Mouse (Mus musculus) liver, embryonic 14.5 days (tissue): ENCODE measurements around the gene Acsbg2. TPM values are rescaled to one million over a fixed set of nuclear protein-coding genes. Genes with fewer than 3 reads are reported as not detected.

ENCODE experiments used
- ATAC-seq: fragments of 200-750 bp; cut with Nextera tagmentation; 2 replicates; pipeline ENCODE4 v1.8.0; 2017; ENCODE audit warnings: moderate number of reproducible peaks, mild to moderate bottlenecking, moderate library complexity; ENCODE audit not compliant: insufficient read depth
- DNase-seq, 3 experiments: peaks; one replicate each; pipeline ENCODE4 v3.0.0-alpha.2; 2012 to 2013; ENCODE audit warnings: low read depth in 3 of 3, low spot score in 3 of 3
- H3K27ac ChIP-seq: fragments of 300-500 bp; sonication (generic); 2 replicates; pipeline ENCODE4 v1.5.1; 2014; ENCODE audit warnings: moderate library complexity, mild to moderate bottlenecking, control low read depth, inconsistent platforms
- H3K27me3 ChIP-seq: fragments of 300-500 bp; sonication (generic); 2 replicates; pipeline ENCODE4 v1.6.1; 2014; ENCODE audit warnings: mild to moderate bottlenecking, low read length, moderate library complexity; ENCODE audit not compliant: control insufficient read depth, insufficient read depth
- H3K36me3 ChIP-seq: fragments of 300-500 bp; sonication (generic); replicated peaks from 2 replicates; pipeline ENCODE4 v1.6.1; 2014; ENCODE audit warnings: low read depth; ENCODE audit not compliant: control insufficient read depth, insufficient read depth
- H3K4me1 ChIP-seq, 2 experiments: fragments of 200-500 bp in 1 of 2; fragments of 300-500 bp in 1 of 2; sonication (generic) in 1 of 2; replicated peaks; 2 replicates each; pipeline ENCODE4 v1.6.1; 2012 to 2014; ENCODE audit warnings: antibody characterized with exemption in 1 of 2, inconsistent platforms in 1 of 2, low read length in 1 of 2; ENCODE audit not compliant: control insufficient read depth in 2 of 2, insufficient read depth in 2 of 2
- H3K4me2 ChIP-seq: fragments of 300-500 bp; sonication (generic); 2 replicates; pipeline ENCODE4 v1.6.1; 2014; ENCODE audit warnings: low read depth, mild to moderate bottlenecking, control low read depth, moderate library complexity
- H3K4me3 ChIP-seq, 2 experiments: fragments of 200-500 bp in 1 of 2; fragments of 300-500 bp in 1 of 2; sonication (generic) in 1 of 2; 2 replicates each; pipeline ENCODE4 v1.5.1; 2012 to 2014; ENCODE audit warnings: low read depth in 2 of 2, low read length in 2 of 2, mild to moderate bottlenecking in 2 of 2, control low read depth in 1 of 2, inconsistent platforms in 1 of 2, moderate library complexity in 1 of 2; ENCODE audit not compliant: insufficient read depth in 1 of 2
- H3K9ac ChIP-seq: fragments of 300-500 bp; sonication (generic); replicated peaks from 2 replicates; pipeline ENCODE4 v1.6.1; 2014; ENCODE audit warnings: mild to moderate bottlenecking, control low read depth, moderate library complexity
- H3K9me3 ChIP-seq: fragments of 300-500 bp; sonication (generic); 2 replicates; pipeline ENCODE4 v1.6.1; 2016; ENCODE audit warnings: low read length, mixed read lengths; ENCODE audit not compliant: control insufficient read depth
- CTCF ChIP-seq: IDR thresholded peaks from 2 replicates; pipeline ENCODE4 v1.5.1; 2016; ENCODE audit warnings: antibody characterized with exemption, low read depth, control low read depth
- EP300 ChIP-seq: IDR thresholded peaks from 2 replicates; pipeline ENCODE4 v1.6.1; 2016; ENCODE audit warnings: antibody characterized with exemption, low read depth
- WGBS: fragments of 180-500 bp; shearing (Covaris S2); extraction: QIAGEN DNeasy Blood & Tissue Kit; methylation state at CpG from one replicate; pipeline ENCODE4 v1.1.7; 2014; ENCODE audit not compliant: insufficient replicate concordance; 5-methylcytosine and 5-hydroxymethylcytosine counted together
- polyA plus RNA-seq, 2 experiments: library from polyadenylated mRNA; depleted of rRNA in 1 of 2; stranded (reverse) in 1 of 2; unstranded in 1 of 2; fragments of >200 nt; fragmentation: Nextera tagmentation in 1 of 2; extraction: Ambion mirVana in 1 of 2; gene quantifications; 2 replicates each; pipeline versions ENCODE4 v1.2.1 to v1.2.3; 2012 to 2014

The Acsbg2 gene
- polyA plus RNA-seq, 2 experiments, result not detected

DNA sequence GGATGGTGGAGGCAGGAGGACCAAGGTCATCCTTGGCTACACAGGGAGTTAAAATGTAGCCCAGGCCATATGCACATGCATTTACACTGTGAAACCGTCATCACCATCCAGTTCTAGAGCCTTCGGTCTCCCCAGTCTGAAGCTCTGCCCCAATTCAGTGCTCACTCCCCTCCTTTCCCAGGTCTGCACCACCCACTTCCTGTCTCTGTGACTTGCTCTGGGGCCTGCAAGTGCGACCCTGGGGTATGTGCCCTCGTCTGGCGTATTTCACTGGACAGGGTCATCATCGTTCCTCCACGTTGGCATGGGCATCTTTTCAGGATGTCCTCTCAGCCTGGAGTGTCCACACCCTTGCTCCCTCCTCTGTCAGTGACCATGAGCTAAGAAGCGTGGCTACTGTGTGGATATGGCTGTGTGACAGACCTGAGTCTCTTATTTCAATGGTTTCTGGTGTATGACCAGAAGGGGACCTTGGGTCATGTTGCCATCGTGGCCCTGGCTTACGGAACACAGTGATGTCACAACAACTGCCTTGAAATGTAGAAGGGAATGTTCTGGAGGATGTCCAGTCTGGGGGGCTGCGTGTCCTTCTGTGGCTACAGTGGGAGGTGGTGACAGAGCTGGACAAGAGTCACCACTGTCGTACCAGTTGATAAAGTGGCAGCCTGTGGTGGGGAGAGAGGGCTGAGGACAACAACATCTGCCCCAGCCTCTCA, 847 bp upstream of the Acsbg2 start, which contains the start of gene 1700061G19Rik:
Gene 1700061G19Rik (plus strand): TSS at position 542 of the 716 bp plus-strand sequence.
- ATAC-seq (no peak), DNase-seq (no peak)
- Histone ChIP-seq H3K27me3 (no peaks in the 10 kb centered on the region), H3K4me3 (no peak within 1 kb of the TSS), H3K4me2 (no peak within 1 kb of the TSS), H3K4me1 (no peaks in the 10 kb centered on the region), H3K36me3 (no peaks in the 10 kb centered on the region), H3K27ac (no peak within 1 kb of the TSS), H3K9me3 (no peaks in the 10 kb centered on the region), H3K9ac (no peak within 1 kb of the TSS)
- TF ChIP-seq EP300 (no peak), CTCF (no peak)
- WGBS, result 53% methylated on average over 12 of the region's 12 CpGs

DNA sequence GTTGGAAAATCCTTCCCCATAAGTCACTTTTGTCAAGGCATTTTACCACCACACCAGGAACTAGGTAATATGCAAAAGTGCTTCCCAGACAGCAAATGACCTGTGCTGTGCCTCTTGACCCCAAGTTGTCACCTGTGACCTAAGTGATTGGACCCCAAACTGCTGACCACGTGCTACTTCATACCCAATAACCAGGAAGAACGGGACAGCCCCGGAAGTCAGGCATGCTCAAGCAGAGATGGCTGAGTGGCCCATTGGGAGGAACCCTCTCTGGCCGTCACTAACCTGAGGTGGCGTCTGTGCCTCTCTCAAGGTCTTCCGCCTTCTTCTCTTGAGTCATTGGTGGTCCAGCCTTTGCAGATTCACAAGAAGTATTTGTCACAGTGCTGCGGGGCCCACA, 1.7 kb downstream of the Acsbg2 start:
- Histone ChIP-seq H3K4me3 (no peak overlapping the region), H3K4me2 (no peak overlapping the region), H3K36me3 (no peaks in the 10 kb centered on the region), H3K27me3 (no peaks in the 10 kb centered on the region), H3K9ac (no peak overlapping the region), H3K27ac (no peak overlapping the region), H3K9me3 (no peaks in the 10 kb centered on the region), H3K4me1 (no peaks in the 10 kb centered on the region)
- DNase-seq (no peak), ATAC-seq (no peak)
- TF ChIP-seq EP300 (no peak), CTCF (no peak)
- 61% methylated on average over 7 of the region's 7 CpGs for WGBS

DNA sequence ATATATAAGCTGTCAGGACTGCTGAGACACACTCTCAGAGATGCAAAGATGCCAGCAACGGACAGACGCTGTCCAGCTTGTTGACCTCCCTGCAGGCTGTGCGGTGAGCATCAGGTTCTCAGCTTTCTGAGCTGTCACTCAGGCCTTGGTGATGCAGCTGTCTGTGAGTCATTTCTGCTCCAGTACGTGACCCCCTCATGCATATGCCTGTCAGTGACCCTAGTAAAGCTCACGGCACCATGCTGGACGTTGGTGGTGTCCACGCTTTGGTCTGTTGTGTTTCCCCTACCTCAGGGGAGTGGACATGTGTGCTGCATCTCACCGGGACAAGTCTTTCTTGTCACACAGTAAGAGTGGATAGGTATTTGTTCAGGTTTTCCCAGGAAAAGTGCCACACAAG, 2.5 kb downstream of the Acsbg2 start:
- no peaks in the 10 kb centered on the region for H3K36me3 ChIP-seq
- H3K27me3 ChIP-seq, result no peaks in the 10 kb centered on the region
- no peak for DNase-seq
- H3K27ac ChIP-seq, result no peak overlapping the region
- no peak for TF ChIP-seq CTCF
- TF ChIP-seq EP300, result no peak
- no peak overlapping the region for H3K4me3 ChIP-seq
- no peak for ATAC-seq
- 69% methylated on average over 8 of the region's 8 CpGs for WGBS
- no peak overlapping the region for H3K4me2 ChIP-seq
- H3K4me1 ChIP-seq, result no peaks in the 10 kb centered on the region
- H3K9me3 ChIP-seq, result no peaks in the 10 kb centered on the region; the same call in 1 of the 2 replicates
- H3K9ac ChIP-seq, result no peak overlapping the region

DNA sequence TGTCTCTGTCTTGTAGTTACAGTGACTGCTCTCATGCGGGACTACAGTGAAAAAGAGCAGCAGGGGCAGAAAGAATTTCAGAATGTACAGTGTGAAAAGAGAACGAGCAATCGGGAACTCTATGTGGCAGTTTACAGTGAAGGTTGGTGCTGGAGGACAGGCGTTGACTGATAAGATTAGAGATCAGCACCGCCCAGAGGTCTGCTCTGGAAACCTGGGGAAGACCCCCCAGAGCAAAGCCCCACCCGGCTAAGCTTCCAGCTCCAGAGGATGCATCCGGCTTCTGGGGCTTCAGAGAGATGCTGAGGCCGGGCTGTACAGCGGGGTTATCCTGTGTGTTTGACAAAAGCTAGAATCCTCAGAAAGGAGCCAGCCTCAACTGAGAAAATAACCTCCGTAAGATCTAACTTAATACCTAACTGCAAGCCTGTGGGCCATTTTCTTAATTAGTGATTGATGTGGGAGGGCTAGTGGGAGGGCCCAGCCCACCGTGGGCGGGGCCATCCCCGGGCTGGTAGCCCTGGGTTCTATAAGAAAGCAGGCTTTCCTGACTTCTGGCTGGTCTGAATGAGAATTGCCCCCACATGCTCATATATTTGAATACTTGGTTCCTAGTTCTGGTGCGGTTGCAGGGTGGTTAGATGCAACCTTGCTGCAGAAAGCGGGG, 3.8 kb downstream of the Acsbg2 start:
- ATAC-seq (no peak), DNase-seq (no peak)
- no peaks in the 10 kb centered on the region for H3K27me3 ChIP-seq
- H3K9ac ChIP-seq, result no peak overlapping the region
- no peak overlapping the region for H3K4me2 ChIP-seq
- no peak for TF ChIP-seq CTCF
- no peak for TF ChIP-seq EP300
- no peaks in the 10 kb centered on the region for H3K36me3 ChIP-seq
- WGBS, result 37% methylated on average over 15 of the region's 15 CpGs
- no peak overlapping the region for H3K4me3 ChIP-seq
- no peaks in the 10 kb centered on the region; the same call in 1 of the 2 replicates for H3K9me3 ChIP-seq
- no peak overlapping the region for H3K27ac ChIP-seq
- no peaks in the 10 kb centered on the region for H3K4me1 ChIP-seq

DNA sequence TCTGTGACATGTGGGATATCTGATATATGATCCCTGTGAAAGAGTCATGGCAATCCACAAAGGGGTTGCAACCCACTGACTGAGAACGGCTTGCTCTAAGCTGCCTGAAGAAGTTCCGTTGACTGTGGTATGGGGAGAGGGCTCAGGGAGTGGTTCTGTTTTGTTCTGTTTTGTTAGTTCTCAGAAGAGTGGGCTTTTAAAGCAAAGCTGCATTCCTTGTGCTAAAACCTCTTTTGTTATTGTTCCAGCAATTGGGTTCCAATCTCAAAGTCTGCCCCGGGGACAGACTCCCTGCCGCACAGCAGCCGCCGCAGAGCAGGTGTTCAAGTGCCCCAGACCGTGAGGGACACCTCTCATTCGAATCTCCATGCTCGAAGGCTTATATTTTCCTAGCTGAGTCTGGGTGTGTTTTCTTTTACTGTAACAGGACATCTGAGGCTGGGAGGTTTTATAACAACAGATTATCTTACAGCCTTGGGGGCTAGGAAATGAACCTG, 4.7 kb downstream of the Acsbg2 start:
- Histone ChIP-seq H3K36me3 (no peaks in the 10 kb centered on the region), H3K9me3 (no peaks in the 10 kb centered on the region; the same call in 1 of the 2 replicates), H3K4me2 (no peak overlapping the region), H3K4me1 (no peaks in the 10 kb centered on the region), H3K4me3 (no peak overlapping the region), H3K27me3 (no peaks in the 10 kb centered on the region), H3K27ac (no peak overlapping the region), H3K9ac (no peak overlapping the region)
- ATAC-seq, result no peak
- TF ChIP-seq CTCF (no peak), EP300 (no peak)
- WGBS, result 84% methylated on average over 9 of the region's 9 CpGs
- no peak for DNase-seq
